Mouse (Mus musculus): ENCODE results near the gene G6pc.
"Not testable (repeated sequence)": the region's sequence is repeated elsewhere in the genome, so short reads cannot be mapped to it uniquely, and the experiment has no call there.

G6pc gene

GRCm38 (mm10) chr11:101355916-101356315 lies 11.4 kb upstream of the G6pc start:
- DNase-seq (ENCODE audit: low read depth, low spot score) = no peak

GRCm38 (mm10) chr11:101357505-101358182 lies 9.7 kb upstream of the G6pc start:
- DNase-seq (ENCODE audit: low read depth, low spot score) = no peak

GRCm38 (mm10) chr11:101359776-101360175 lies 7.6 kb upstream of the G6pc start:
- no peak for DNase-seq (ENCODE audit: low read depth, low spot score)

GRCm38 (mm10) chr11:101360651-101361113 lies 6.7 kb upstream of the G6pc start:
- no peak for DNase-seq (ENCODE audit: low read depth, low spot score)

DNA sequence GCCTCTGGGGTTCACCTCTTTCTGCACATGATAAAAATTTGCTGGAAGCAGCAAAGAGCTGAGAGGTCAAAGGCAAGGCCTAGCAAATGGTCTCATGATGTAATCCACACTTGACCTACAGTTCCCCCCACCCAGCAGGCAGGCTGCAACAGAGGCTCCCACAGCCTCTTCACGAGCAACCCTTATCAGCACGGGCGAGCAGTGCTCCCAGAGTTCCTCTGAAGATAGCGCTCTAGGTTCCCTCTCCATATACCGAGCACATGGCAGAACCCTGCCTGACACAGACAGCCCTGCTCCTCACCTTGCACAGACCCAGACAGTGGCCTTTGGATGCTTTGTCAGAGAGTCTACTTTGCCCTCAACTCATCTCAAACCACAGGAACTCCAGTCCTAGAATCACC lies 2.8 kb upstream of the G6pc start:
- no peak for DNase-seq (ENCODE audit: low read depth, low spot score)

DNA sequence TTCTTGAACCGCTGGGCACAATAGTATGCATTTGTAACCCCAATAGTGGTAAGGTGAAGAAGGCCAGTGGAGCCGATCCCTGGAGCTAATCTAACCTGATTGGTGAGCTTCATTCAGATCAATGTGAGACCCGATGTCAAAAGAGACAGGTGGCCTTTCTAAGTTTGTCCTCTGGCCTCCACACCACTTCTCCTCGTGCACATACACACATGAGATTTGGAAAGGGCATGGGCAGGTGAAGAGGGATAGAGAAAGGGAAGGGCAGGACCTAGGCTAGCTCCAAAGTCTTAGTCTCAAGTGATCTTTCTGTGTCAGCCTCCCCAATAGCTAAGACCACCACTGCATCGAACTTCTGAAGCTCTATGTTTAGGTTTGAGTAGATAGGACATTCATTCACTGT lies 2.8 kb downstream of the G6pc start:
- no peak for DNase-seq (ENCODE audit: low read depth, low spot score)

- DNase-seq (ENCODE audit: low read depth, low spot score) = no peak
Measured at GRCm38 (mm10) chr11:101374421-101374938, 7.1 kb downstream of the G6pc start.

DNA sequence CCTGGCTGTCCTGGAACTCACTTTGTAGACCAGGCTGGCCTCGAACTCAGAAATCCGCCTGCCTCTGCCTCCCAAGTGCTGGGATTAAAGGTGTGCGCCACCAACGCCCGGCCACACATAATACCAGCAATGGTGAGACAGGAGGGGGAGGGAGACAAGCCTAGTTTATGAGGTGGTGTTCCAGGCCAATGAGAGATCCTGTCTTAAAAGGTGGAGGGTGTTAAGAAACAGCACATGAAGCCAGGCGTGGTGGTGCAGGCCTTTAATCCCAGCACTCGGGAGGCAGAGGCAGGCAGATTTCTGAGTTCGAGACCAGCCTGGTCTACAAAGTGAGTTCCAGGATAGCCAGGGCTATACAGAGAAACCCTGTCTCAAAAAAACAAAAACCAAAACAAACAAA lies 10.8 kb downstream of the G6pc start:
- not testable (repeated sequence) for DNase-seq (ENCODE audit: low read depth, low spot score)

DNA sequence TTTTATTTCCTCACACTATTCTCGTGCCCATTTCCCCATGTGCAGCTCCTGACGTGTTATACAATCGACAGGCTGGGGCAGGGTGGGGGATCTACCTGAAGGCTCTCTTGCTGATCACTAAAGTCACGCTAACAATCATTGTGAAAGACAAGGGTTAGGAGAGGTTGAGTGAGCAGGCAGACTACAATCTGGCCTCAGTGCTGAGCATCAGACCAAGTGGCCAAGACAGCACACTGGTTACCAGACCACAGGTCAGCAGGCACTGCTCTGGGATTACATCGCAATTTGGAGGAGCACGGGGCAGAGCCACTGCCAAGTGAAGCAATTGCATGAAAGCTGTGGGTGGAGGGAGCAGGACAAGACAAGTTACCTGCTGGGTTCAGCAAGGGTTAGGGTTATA lies 11.6 kb downstream of the G6pc start:
- DNase-seq (ENCODE audit: low read depth, low spot score) = no peak

DNA sequence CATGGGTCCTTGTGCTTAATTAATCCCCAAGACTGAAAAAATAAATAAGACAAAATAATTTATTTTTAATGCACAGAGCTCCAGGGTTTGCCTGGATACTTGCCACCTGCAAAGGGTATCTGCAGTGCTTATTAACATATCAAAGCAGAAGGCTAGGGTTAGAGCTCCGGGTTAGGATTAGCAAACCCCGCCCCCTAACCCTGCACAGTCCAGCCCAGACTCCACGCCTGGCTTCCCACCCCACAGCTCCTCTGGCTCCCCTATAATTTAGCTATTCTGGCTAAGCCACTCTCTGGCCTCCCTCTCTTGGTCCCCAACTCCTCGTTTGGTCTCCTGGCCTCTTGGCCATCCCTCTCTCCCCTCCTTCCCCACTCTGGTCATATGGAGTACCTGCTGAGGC lies 14.5 kb downstream of the G6pc start:
- DNase-seq (ENCODE audit: low read depth, low spot score) = no peak

DNA sequence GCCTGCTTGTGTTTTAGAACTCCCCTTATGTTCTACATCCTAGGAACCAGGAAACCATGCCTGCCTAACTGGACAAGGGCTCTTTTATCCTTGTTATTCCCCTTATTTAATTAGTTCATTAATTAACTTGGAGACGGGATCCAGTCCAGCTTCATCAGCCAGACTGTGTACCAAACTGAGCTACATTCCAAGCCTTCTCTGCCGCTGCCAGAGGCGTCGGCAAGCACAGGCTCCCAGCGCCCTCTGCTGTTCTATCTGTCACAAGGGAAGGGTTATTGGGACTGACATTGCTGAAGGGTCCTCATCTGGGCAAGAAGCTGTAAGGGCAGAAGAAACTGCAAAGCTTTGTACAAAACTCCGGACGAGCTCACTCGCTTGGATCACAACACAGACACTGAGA lies 27.7 kb downstream of the G6pc start:
- peak; percentile 45 for DNase-seq (ENCODE audit: low read depth, low spot score)

- no peak for DNase-seq (ENCODE audit: low read depth, low spot score)
Measured at GRCm38 (mm10) chr11:101415306-101415705, 47.9 kb downstream of the G6pc start.

DNA sequence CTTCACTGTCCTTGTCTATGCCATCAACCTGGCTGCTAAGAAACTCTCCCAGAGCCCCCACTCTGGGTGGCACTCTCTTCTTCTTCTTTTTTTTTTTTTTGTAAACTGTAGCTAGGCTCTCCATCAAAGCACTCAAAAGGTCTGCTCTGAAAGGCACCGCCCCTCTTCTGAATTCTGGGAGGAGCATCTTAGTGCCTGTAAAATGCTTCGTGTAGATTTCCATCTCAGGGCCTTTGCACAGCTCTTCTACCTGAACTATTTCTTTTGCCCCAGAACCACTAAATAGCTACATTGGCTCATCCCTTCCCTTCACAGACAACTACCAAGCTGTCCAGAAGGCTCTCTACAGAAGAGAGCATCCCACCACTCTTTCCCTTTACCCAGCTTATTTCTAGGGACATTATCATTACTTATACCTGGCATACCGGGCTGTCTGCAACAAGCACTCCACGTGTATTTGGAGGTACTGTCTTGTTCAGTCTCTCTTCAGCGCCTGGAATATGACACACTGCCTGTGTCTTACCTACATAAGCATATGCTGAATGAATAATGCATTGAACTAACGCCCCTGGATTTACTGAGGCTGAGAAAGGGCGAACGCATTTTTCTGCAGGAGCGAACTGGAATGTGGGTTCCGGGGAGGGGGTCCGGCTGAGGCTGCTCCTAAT lies 49.2 kb downstream of the G6pc start:
- peak; percentile 55 for DNase-seq (ENCODE audit: low read depth, low spot score)

DNA sequence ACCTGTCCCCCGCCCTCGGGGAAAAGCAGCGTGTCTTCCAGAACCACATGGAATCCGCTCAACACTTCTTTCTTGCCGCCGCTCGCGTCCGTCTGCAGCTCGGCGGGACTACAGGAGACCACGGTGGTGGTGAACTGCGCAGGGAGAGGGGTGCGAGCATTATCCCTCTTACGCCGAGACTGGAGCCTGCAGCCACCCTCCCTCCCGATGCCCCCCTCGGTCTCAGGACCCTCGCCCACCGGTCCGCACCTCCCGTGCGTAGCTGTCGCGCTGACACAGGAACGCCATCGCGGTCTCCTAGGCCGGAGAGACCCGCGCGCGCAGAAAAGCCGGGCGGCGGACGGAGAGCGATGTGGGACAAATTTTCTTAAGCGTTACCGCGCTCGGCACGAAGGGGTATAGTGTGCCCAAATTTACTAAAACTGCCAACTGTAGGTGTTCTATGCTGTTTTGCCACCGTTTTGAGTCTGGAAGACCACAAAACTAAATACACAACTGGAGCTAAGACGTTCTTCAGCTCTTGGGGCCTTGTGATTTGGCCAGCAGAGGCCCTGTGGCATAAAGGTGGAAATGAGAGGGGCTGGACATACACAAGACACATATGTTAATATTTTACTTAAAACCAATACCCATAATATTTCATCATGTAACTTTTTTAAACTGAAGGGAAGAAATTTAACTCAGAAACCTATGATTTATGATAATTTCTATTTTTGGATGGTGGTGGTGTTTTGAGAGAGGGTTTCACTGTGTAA lies 49.9 kb downstream of the G6pc start, which contains the start of gene Aarsd1:
Aarsd1 (minus strand) TSS at position 515 of the 755 bp plus-strand sequence.
- peak; percentile 89 for DNase-seq (ENCODE audit: low read depth, low spot score)

- no peak for DNase-seq (ENCODE audit: low read depth, low spot score)
Measured at GRCm38 (mm10) chr11:101418991-101419390, 51.6 kb downstream of the G6pc start.

- DNase-seq (ENCODE audit: low read depth, low spot score) = no peak
Measured at GRCm38 (mm10) chr11:101419610-101420009, 52.2 kb downstream of the G6pc start.

DNA sequence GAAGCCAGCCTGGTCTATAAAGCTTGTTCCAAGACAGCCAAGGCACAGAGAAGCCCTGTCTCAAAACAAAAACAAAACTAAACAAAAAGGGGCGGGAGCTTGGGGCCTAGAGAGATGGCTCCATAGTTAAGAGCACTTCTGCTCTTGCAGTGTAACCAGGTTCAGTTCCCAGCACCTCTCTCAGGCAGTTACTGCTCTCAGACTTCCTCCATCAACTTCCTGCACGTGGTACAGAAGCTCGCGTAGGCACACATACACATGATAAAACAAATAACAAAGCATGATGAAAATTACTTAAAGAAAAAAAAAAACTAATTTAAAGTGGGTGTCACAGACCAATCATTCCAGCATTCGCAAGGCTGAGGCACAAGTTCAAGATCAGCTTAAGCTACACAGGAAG lies 52.8 kb downstream of the G6pc start:
- DNase-seq (ENCODE audit: low read depth, low spot score) = no peak

DNA sequence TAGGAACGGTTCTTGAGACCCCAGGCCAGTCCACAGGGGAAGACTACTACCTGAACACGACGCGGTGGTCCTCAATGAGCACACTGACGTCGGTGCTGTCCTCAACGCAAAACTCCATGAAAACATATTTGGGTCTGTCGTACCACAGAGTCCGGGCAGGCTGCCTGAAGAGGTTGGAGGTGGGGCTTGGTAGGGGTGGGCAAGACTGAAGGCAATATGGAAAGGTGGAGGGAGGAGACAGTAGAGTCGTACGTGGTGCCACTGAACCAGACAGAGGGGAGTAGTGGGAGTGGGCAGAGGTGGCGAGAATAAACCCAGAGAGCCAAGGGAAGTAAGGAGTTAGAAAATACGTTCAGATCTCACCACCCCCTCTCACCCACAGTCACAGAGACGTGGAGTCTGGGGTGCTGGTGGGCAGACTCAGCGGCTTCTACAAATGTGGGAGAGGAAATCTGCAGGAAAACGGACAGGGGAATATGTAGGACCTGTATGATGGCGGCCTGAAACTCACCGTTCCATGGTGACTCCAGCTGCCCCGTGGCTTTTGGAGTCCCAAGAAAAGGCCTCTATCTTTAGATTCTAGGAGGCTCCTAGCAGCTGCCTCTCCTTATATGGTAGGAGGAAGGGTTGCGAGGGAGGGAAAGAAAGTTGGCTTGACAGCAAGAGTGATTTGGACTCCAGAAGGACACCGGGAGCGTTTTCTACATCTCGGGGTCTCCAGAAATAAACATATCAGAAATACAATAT lies 56.9 kb downstream of the G6pc start, which contains the start of gene Gm27029:
Gm27029 (minus strand) TSS at position 692 of the 747 bp plus-strand sequence.
- DNase-seq (ENCODE audit: low read depth, low spot score) = no peak

DNA sequence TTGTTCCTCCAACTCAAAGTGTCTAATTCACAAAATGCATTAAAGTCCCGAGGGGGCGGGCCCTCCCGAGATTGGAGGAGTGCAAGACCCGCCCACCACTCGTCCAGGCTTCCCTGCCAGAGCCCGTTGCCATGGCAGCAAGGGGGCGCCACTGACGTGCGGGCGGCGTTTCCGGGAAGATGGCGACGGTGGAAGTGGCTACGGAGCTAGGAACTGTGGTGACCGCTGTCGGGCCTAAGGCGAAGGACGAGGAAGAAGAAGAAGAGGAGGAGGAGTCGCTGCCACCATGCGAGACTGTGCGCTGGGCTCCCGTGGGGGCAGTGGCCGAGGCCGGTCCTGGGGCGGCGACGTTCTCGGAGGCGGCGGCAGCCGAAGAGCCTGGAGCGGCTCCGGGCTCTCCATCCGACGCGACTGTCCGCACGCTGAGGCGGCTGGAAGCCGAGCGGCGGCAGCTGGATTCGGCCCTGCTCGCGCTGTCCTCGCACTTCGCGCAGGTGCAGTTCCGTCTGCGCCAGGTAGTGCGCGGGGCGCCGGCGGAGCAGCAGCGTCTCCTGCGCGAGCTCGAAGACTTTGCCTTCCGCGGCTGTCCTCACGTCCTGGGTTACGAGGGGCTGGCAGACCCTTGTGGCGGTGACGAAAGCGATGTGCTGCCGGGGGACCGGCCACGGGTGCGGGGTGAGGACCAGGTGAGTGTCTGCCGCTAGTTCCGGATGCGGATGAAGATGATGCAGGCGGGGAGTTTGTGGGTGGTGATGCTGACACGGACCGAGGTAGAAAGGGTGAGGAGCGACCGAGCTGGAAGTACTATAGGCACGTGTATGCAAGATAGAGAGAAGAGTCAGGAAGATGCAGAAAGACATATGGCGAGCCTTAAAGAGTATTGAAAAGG lies 57.8 kb downstream of the G6pc start, which contains the start of the genes Rundc1 and Ptges3l:
Rundc1 (plus strand) TSS at position 161 of the 889 bp plus-strand sequence.
Ptges3l (minus strand) TSS at position 409 of the 889 bp plus-strand sequence.
- DNase-seq (ENCODE audit: low read depth, low spot score) = peak; percentile 97

GRCm38 (mm10) chr11:101426165-101426564 lies 58.8 kb downstream of the G6pc start:
- no peak for DNase-seq (ENCODE audit: low read depth, low spot score)

Measured in CD4-positive helper T cell, adult 2 months (primary cell).